Mouse (Mus musculus) neural tube, embryonic 14.5 days (tissue): ENCODE measurements at regions not wholly inside any gene's neighbourhood (a gene's known extent, or its start where the extent isn't known, plus 50 kb on each side); places are given as distances from the start of the nearest gene placed in this dataset.

Experiments used
- ATAC-seq: fragments of 200-750 bp; cut with Nextera tagmentation; 2 replicates; pipeline ENCODE4 v1.8.0; 2017; ENCODE audit warnings: low read depth, mild to moderate bottlenecking, moderate TSS enrichment, moderate library complexity
- H3K27ac ChIP-seq: fragments of 300-500 bp; sonication (generic); 2 replicates; pipeline ENCODE4 v1.5.1; 2014; ENCODE audit warnings: low read depth, mild to moderate bottlenecking, control low read depth, low read length, moderate library complexity, mixed read lengths
- H3K27me3 ChIP-seq: fragments of 300-500 bp; sonication (generic); 2 replicates; pipeline ENCODE4 v1.6.1; 2014; ENCODE audit warnings: low read length; ENCODE audit not compliant: control insufficient read depth, insufficient read depth
- H3K36me3 ChIP-seq: fragments of 300-500 bp; sonication (generic); 2 replicates; pipeline ENCODE4 v1.6.1; 2014; ENCODE audit warnings: low read length, mixed read lengths; ENCODE audit not compliant: control insufficient read depth, insufficient read depth
- H3K4me1 ChIP-seq: fragments of 300-500 bp; sonication (generic); 2 replicates; pipeline ENCODE4 v1.6.1; 2014; ENCODE audit warnings: low read length; ENCODE audit not compliant: control insufficient read depth, insufficient read depth
- H3K4me2 ChIP-seq: fragments of 300-500 bp; sonication (generic); 2 replicates; pipeline ENCODE4 v1.6.1; 2014; ENCODE audit warnings: mild to moderate bottlenecking, low read depth, low read length, control low read depth
- H3K4me3 ChIP-seq: fragments of 300-500 bp; sonication (generic); 2 replicates; pipeline ENCODE4 v1.5.1; 2014; ENCODE audit warnings: low read depth, low read length, control low read depth, mixed read lengths
- H3K9ac ChIP-seq: fragments of 300-500 bp; sonication (generic); replicated peaks from 2 replicates; pipeline ENCODE4 v1.6.1; 2014; ENCODE audit warnings: low read depth, mild to moderate bottlenecking, control low read depth, low read length, mixed read lengths
- H3K9me3 ChIP-seq: fragments of 300-500 bp; sonication (generic); 2 replicates; pipeline ENCODE4 v1.6.1; 2016; ENCODE audit warnings: low read length; ENCODE audit not compliant: control insufficient read depth
- WGBS: fragments of 180-500 bp; shearing (Covaris S2); extraction: QIAGEN DNeasy Blood & Tissue Kit; methylation state at CpG from one replicate; pipeline ENCODE4 v1.1.7; 2014; 5-methylcytosine and 5-hydroxymethylcytosine counted together

DNA sequence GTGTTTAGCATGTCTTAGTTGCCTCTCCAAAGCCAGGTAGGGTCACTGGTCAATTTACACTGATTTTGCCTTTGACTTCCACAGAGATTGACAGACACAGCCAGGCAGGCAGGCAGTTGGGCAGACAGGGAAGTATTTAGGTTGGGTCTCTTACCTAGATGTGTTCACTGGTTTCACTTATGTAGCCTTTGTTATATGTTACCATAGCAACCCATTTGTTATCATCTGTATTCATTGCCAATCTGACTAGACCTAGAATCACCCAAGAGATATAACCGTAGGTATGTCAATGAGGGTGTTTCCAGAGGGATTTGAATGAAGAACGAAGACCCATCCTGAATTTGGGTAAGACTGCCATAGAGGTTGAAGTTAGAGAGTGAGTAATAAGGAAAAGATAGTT, 123.8 kb upstream of the Tnfaip3 start:
- H3K36me3 ChIP-seq = no peaks in the 10 kb centered on the region
- H3K27ac ChIP-seq = no peak overlapping the region
- no peaks in the 10 kb centered on the region for H3K27me3 ChIP-seq
- no peak for ATAC-seq
- no peak overlapping the region for H3K4me3 ChIP-seq
- no peaks in the 10 kb centered on the region for H3K9me3 ChIP-seq
- H3K4me1 ChIP-seq = no peaks in the 10 kb centered on the region
- no peak overlapping the region for H3K9ac ChIP-seq
- WGBS = 69% methylated on average over 2 of the region's 2 CpGs
- H3K4me2 ChIP-seq = no peak overlapping the region

DNA sequence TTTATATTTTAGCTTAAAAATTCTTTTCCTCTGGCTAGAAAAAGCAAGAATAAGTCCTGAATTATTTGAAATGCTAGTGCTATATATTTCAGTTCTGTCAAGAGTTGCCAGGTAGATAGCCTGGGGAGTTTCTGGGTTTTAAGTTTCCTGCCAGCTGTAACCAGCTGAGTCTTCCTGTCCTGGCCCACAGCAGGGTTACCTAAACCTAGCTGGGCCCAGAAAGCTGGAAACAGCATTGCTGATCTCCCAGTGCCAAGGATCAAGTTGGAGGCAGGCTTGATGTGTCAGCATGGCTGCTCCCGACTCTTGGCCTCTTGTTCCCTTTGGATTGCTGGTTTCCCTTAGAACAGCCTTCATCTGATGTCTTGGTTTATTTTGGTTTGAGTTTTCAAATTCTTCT, 122.8 kb upstream of the Tnfaip3 start:
- WGBS = 87% methylated on average over 1 of the region's 1 CpGs
- H3K4me3 ChIP-seq = no peak overlapping the region
- H3K4me1 ChIP-seq = no peaks in the 10 kb centered on the region
- no peak overlapping the region for H3K9ac ChIP-seq
- no peak overlapping the region for H3K27ac ChIP-seq
- no peaks in the 10 kb centered on the region for H3K9me3 ChIP-seq
- no peak overlapping the region for H3K4me2 ChIP-seq
- H3K27me3 ChIP-seq = no peaks in the 10 kb centered on the region
- no peak for ATAC-seq
- H3K36me3 ChIP-seq = no peaks in the 10 kb centered on the region

DNA sequence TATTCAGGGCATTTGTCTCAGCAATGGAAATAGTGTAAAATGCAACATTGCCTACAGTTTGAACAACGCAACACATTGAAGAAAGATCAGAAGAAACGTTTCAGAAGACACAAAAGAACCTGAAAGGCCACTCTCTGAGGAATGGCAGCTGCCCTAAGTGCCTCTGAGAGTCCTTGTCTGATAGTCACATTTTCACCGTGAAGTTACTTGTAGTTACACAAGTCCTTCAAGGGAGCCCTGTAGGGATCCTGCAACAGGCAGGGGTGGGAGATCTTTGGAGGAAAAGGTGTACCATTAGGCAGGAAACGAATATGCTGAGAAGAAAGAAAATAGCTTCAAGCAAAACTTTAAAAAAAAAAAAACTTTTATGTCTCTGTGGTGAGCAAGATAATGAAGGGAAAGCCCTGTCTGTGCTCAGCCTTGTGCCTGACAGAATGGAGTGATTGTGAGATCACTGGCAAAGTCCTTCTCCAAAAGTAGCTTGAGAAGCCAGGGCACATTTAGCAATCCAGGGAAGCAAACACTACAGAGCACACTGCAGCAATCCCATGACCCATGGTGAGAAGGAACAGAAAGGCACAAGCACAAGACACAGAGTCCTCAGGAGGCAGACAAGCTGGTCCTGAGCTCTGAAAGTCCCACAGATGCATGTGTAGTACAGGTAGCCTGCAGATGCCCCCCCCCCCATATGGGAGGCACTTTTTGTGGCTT, 112.3 kb upstream of the Tnfaip3 start:
- 59% methylated on average over 4 of the region's 4 CpGs for WGBS
- H3K9me3 ChIP-seq = no peaks in the 10 kb centered on the region
- H3K4me3 ChIP-seq = no peak overlapping the region
- no peak overlapping the region for H3K4me2 ChIP-seq
- ATAC-seq = no peak
- no peak overlapping the region for H3K27ac ChIP-seq
- no peak overlapping the region for H3K9ac ChIP-seq
- no peaks in the 10 kb centered on the region for H3K4me1 ChIP-seq
- H3K36me3 ChIP-seq = no peaks in the 10 kb centered on the region
- H3K27me3 ChIP-seq = no peaks in the 10 kb centered on the region

DNA sequence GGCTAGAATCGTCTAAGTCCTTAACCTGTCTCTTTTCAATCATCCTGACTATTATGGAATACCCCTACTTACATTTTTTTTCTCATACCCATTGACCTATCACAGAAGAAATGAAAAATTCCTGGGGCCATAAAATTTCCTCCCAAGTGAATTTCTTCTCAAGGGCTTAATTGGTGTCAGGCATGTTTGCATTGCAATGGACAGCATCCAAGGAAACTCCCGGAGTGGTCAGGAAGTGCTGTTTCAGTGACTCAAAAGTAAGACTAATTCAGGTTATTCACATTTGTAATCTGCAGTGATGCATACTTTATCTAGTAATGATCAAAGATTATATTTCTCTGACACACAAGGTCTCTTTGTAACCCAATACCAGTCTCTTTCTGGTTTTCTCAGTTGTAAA, 111.5 kb upstream of the Tnfaip3 start:
- Histone ChIP-seq H3K9ac (no peak overlapping the region), H3K4me1 (no peaks in the 10 kb centered on the region), H3K36me3 (no peaks in the 10 kb centered on the region), H3K27ac (no peak overlapping the region), H3K4me3 (no peak overlapping the region), H3K4me2 (no peak overlapping the region), H3K27me3 (no peaks in the 10 kb centered on the region), H3K9me3 (no peaks in the 10 kb centered on the region)
- 73% methylated on average over 2 of the region's 2 CpGs for WGBS
- no peak for ATAC-seq

DNA sequence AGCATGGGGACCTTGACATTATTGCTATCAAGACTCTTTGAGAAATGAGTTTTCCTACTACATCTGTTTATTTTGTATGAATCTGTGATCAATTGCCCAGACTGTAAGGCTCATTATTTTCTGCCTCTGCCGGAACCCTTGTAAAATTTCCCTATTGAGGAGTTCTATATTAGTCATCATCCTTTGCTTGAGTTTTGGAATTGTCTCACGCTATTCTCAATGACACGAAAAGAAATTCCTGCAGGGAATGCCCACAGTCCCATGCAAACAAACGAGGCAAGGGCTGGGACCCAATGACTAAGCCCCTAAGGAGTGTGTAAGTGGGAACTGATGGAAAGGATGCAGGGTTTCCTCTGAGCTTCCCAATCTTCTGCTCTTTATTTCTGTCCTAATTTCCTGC, 111.0 kb upstream of the Tnfaip3 start:
- no peaks in the 10 kb centered on the region for H3K9me3 ChIP-seq
- no peak for ATAC-seq
- no peak overlapping the region for H3K27ac ChIP-seq
- H3K36me3 ChIP-seq = no peaks in the 10 kb centered on the region
- H3K4me1 ChIP-seq = no peaks in the 10 kb centered on the region
- H3K9ac ChIP-seq = no peak overlapping the region
- no peaks in the 10 kb centered on the region for H3K27me3 ChIP-seq
- H3K4me2 ChIP-seq = no peak overlapping the region
- no peak overlapping the region for H3K4me3 ChIP-seq
- WGBS = 72% methylated on average over 4 of the region's 4 CpGs

DNA sequence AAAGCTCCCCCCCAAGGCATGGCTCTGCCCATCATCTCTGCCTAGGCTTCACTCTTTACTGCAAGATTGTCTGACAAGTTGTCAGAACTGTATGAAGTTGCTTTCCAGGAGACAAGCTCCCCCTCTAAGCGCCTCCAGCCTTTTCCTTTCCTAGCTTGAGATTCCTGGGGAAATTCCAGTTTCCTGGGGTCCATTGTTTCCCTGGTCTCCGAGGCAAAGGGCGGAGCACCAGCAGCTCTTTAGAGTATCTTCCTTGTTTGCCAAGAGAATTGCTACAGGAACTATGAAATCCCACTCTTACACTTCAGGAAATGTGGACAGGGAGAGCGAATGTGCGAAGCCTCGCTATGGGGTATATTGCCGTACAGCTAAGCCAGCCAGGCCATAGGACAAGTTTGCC, 108.2 kb upstream of the Tnfaip3 start:
- no peaks in the 10 kb centered on the region for H3K9me3 ChIP-seq
- 50% methylated on average over 7 of the region's 7 CpGs for WGBS
- no peak overlapping the region for H3K9ac ChIP-seq
- H3K4me3 ChIP-seq = no peak overlapping the region
- no peak for ATAC-seq
- H3K4me2 ChIP-seq = no peak overlapping the region
- H3K27ac ChIP-seq = no peak overlapping the region
- no peaks in the 10 kb centered on the region for H3K27me3 ChIP-seq
- no peaks in the 10 kb centered on the region for H3K36me3 ChIP-seq
- H3K4me1 ChIP-seq = no peaks in the 10 kb centered on the region

DNA sequence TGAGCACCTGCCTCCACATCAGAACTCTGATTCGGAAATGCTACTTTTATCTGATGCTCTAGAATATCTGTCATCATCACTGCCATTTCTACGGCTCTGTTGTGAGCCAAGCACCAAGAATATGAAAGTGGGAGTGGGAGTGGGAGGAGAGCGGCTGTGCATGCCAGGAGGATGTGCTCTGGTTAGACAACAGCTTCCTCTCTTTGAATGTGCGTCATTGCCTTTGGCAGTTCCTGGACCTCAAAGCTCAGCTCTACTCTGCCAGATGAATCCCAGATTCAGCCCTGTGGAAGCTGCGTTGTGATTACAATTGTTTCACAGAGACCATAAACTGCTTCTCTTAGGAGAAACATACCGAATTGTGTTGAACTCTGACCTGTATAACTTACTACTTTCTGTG, 106.8 kb upstream of the Tnfaip3 start:
- Histone ChIP-seq H3K4me2 (no peak overlapping the region), H3K4me1 (no peaks in the 10 kb centered on the region), H3K4me3 (no peak overlapping the region), H3K9me3 (no peaks in the 10 kb centered on the region), H3K27me3 (no peaks in the 10 kb centered on the region), H3K27ac (no peak overlapping the region), H3K9ac (no peak overlapping the region), H3K36me3 (no peaks in the 10 kb centered on the region)
- 58% methylated on average over 6 of the region's 6 CpGs for WGBS
- no peak for ATAC-seq

DNA sequence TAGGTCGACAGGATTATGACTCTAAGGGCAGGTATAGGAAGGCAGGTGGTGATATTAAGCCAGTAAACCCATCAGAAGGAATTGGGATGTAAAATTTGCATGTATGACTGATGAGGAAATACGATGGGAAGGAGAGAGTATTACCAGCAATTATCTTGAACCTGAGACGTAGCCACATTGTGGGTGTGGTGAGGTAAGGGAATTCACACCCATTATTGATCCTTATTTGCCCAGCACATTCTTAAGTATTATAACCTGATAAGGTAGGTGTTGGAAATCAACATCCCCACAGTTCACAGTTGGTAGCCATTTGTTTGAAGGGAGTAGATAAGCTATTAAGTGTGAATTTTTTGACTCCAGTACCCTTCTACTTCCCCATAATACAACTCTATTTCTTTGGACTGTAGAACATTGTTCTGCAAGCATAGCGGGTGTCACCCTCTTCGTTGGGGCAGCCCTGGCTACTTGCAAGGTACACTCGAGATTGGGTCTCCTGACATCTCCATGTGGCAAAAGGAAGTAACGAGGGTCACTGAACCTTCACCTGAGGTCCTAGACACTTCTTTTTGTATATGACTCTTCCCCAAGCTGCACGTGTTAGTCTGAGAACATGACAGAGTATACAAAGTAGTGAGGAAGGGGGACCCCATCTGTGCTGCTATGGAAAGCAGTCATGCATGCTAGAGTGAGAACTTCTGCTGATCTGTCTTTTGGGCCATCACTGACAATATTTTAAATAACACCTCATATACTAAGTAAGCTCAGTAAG, 104.0 kb upstream of the Tnfaip3 start:
- 82% methylated on average over 8 of the region's 8 CpGs for WGBS
- Histone ChIP-seq H3K27ac (no peak overlapping the region), H3K27me3 (no peaks in the 10 kb centered on the region), H3K9ac (no peak overlapping the region), H3K9me3 (no peaks in the 10 kb centered on the region), H3K4me3 (no peak overlapping the region), H3K4me2 (no peak overlapping the region), H3K36me3 (no peaks in the 10 kb centered on the region), H3K4me1 (no peaks in the 10 kb centered on the region)
- ATAC-seq = no peak

DNA sequence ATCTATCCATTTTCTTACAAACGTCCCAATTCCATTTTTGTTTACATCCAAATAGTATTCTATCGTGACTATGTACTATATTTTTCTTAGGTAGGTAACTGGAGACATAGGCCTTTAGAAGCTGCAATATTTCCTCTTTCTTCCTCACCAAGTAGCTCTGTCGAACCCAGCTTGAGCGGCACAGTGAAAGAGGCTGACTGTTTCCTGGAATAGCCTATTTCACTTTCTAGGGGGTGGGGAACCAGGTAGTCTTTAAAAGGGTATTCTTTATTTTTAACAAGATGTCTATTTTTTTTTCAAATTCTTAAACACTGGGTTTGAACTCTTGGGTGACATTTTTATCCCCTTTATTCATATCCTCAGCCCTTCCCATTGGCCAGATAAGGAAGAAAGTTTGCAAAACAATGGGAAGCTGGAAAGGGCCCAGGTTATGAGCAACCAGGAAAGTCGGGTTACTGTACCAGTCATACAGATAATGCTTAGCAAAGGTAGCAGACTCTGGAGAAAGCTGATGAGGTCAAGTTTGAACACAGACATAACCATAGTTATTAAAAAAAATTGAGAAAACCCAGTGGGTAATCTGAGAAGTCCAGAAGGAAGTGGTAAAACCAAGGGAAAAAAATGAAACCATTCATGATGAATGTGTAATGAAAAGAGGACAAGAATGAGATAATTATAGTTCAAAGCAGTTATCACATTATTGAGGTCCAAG, 103.3 kb upstream of the Tnfaip3 start:
- no peaks in the 10 kb centered on the region for H3K36me3 ChIP-seq
- no peaks in the 10 kb centered on the region for H3K4me1 ChIP-seq
- H3K27me3 ChIP-seq = no peaks in the 10 kb centered on the region
- no peak overlapping the region for H3K9ac ChIP-seq
- no peak overlapping the region for H3K27ac ChIP-seq
- H3K4me3 ChIP-seq = no peak overlapping the region
- ATAC-seq = no peak
- H3K4me2 ChIP-seq = no peak overlapping the region
- H3K9me3 ChIP-seq = no peaks in the 10 kb centered on the region
- WGBS = 85% methylated on average over 5 of the region's 5 CpGs
